Mouse (Mus musculus) heart, postnatal 25 days (tissue): ENCODE measurements around the gene Edaradd. TPM values are rescaled to one million over a fixed set of nuclear protein-coding genes. Genes with fewer than 3 reads are reported as not detected.
"Not testable (repeated sequence)": the region's sequence is repeated elsewhere in the genome, so short reads cannot be mapped to it uniquely, and the experiment has no call there.

Source experiments
- DNase-seq: peaks from one replicate; pipeline ENCODE4 v3.0.0; 2022; ENCODE audit warnings: low spot score
- intact Hi-C: fragments of 180-260 bp; cut with DNase I; formaldehyde crosslinking; loops from one replicate; pipeline ENCODE4 v1.15.1; 2025
- total RNA-seq, 2 experiments: library from RNA; stranded (reverse); gene quantifications; 2 replicates each; pipeline ENCODE4 v1.2.3; 2021

Gene Edaradd
- total RNA-seq, 2 experiments from 2014 or later: 0.05 TPM; not detected in 1

- DNase-seq: not testable (repeated sequence)
- intact Hi-C loops: loop anchor here (5.0 kb wide), 2 partner anchors 67 to 103 kb away; partner anchors contain the start of genes Ero1lb and Heatr1
These were observed 56.1 kb downstream of the Edaradd start for GRCm38 (mm10) chr13:12464159-12464558.

- DNase-seq: no peak
- intact Hi-C loops: loop anchor here (5.0 kb wide), 2 partner anchors 65 to 105 kb away; partner anchors contain the start of genes Ero1lb and Heatr1
These were observed 57.6 kb downstream of the Edaradd start for GRCm38 (mm10) chr13:12462623-12463022.

GRCm38 (mm10) chr13:12461730-12462119, 58.5 kb downstream of the Edaradd start:
- DNase-seq: no peak
- intact Hi-C loops: loop anchor here (5.0 kb wide), 2 partner anchors 64 to 106 kb away; partner anchors contain the start of genes Ero1lb and Heatr1

- intact Hi-C loops: loop anchor here (5.0 kb wide), 2 partner anchors 64 to 106 kb away; partner anchors contain the start of genes Ero1lb and Heatr1
These were observed 59.1 kb downstream of the Edaradd start for GRCm38 (mm10) chr13:12460881-12461729.

GRCm38 (mm10) chr13:12460443-12460842, 59.8 kb downstream of the Edaradd start:
- intact Hi-C loops: loop anchor here (5.0 kb wide), 2 partner anchors 63 to 107 kb away; partner anchors contain the start of genes Ero1lb and Heatr1
- peak; percentile 31 for DNase-seq

More at GRCm38 (mm10) chr13:12460881-12461729, 59.1 kb downstream of the Edaradd start:
- peak; percentile 91 for DNase-seq

GRCm38 (mm10) chr13:12456711-12457110, 63.5 kb downstream of the Edaradd start:
- no peak for DNase-seq
- intact Hi-C loops: no loop called here

- no peak for DNase-seq
- intact Hi-C loops: no loop called here
These were observed 65.4 kb downstream of the Edaradd start for GRCm38 (mm10) chr13:12454686-12455390.

- intact Hi-C loops: no loop called here
- no peak for DNase-seq
These were observed 67.1 kb downstream of the Edaradd start for GRCm38 (mm10) chr13:12453150-12453549.

- peak; percentile 15 for DNase-seq
These were observed 78.1 kb downstream of the Edaradd start for GRCm38 (mm10) chr13:12442008-12442587.

GRCm38 (mm10) chr13:12440813-12441212, 79.4 kb downstream of the Edaradd start:
- intact Hi-C loops: no loop called here
- no peak for DNase-seq

More at GRCm38 (mm10) chr13:12442008-12442587, 78.1 kb downstream of the Edaradd start:
- intact Hi-C loops: no loop called here

- intact Hi-C loops: no loop called here
- DNase-seq: no peak
These were observed 80.7 kb downstream of the Edaradd start for GRCm38 (mm10) chr13:12439586-12439985.

- intact Hi-C loops: no loop called here
These were observed 86.4 kb downstream of the Edaradd start for GRCm38 (mm10) chr13:12433843-12434242.

GRCm38 (mm10) chr13:12428556-12428955, 91.7 kb downstream of the Edaradd start:
- DNase-seq: no peak
- intact Hi-C loops: no loop called here

More at GRCm38 (mm10) chr13:12433843-12434242, 86.4 kb downstream of the Edaradd start:
- no peak for DNase-seq

Other genes starting within 250 kb of the Edaradd start
- 1,000 to 10,000 TPM; 1,826 to 1,902 TPM for gene Actn2, start 179.7 kb downstream of the Edaradd start, total RNA-seq
- 10 to 100 TPM; 13.8 to 16.7 TPM for gene Heatr1, start 125.4 kb downstream of the Edaradd start, total RNA-seq
- 10 to 100 TPM; 32.4 to 37.8 TPM for gene Lgals8, start 55.5 kb downstream of the Edaradd start, total RNA-seq
- 1 to 10 TPM; 2.6 to 2.9 TPM for gene Ero1lb, start 45.4 kb upstream of the Edaradd start, total RNA-seq